Mouse (Mus musculus): ENCODE results near the gene 3110009E18Rik. TPM values are rescaled to one million over a fixed set of nuclear protein-coding genes. Genes with fewer than 3 reads are reported as not detected.

The 3110009E18Rik gene
- 4.1 and 4.6 TPM in 2 replicates for polyA plus RNA-seq (2012; rRNA removed)

- DNase-seq (ENCODE audit: extremely low spot score in 1 of 2, low spot score in 1 of 2): peak; percentile 97 to 99
Measured at GRCm38 (mm10) chr1:120120969-120121811, at the start of gene 3110009E18Rik, which contains the start of gene Dbi. Gene 3110009E18Rik (plus strand): TSS chr1:120121187. Gene Dbi (minus strand): TSS chr1:120121078.

GRCm38 (mm10) chr1:120072900-120073299 is 48.1 kb upstream of the 3110009E18Rik start:
- no peak for DNase-seq (ENCODE audit: extremely low spot score in 1 of 2, low spot score in 1 of 2)

- peak in 1 of 2 experiments; percentile 25 for DNase-seq (ENCODE audit: extremely low spot score in 1 of 2, low spot score in 1 of 2)
Measured at GRCm38 (mm10) chr1:120073519-120074306, 47.3 kb upstream of the 3110009E18Rik start, which contains the start of gene Tmem37. Gene Tmem37 (minus strand): TSS chr1:120074074.

GRCm38 (mm10) chr1:120074307-120074702 is 46.7 kb upstream of the 3110009E18Rik start:
- DNase-seq (ENCODE audit: extremely low spot score in 1 of 2, low spot score in 1 of 2): peak in 1 of 2 experiments; percentile 29

- no peak for DNase-seq (ENCODE audit: extremely low spot score in 1 of 2, low spot score in 1 of 2)
Measured at GRCm38 (mm10) chr1:120074931-120075330, 46.1 kb upstream of the 3110009E18Rik start.

GRCm38 (mm10) chr1:120075507-120075906 is 45.5 kb upstream of the 3110009E18Rik start:
- no peak for DNase-seq (ENCODE audit: extremely low spot score in 1 of 2, low spot score in 1 of 2)

GRCm38 (mm10) chr1:120077746-120078410 is 43.1 kb upstream of the 3110009E18Rik start:
- DNase-seq (ENCODE audit: extremely low spot score in 1 of 2, low spot score in 1 of 2): no peak

- DNase-seq (ENCODE audit: extremely low spot score in 1 of 2, low spot score in 1 of 2): no peak
Measured at GRCm38 (mm10) chr1:120080632-120081031, 40.4 kb upstream of the 3110009E18Rik start.

GRCm38 (mm10) chr1:120082957-120083585 is 37.9 kb upstream of the 3110009E18Rik start:
- DNase-seq (ENCODE audit: extremely low spot score in 1 of 2, low spot score in 1 of 2): no peak

- DNase-seq (ENCODE audit: extremely low spot score in 1 of 2, low spot score in 1 of 2): no peak
Measured at GRCm38 (mm10) chr1:120083921-120084517, 37.0 kb upstream of the 3110009E18Rik start.

- DNase-seq (ENCODE audit: extremely low spot score in 1 of 2, low spot score in 1 of 2): no peak
Measured at GRCm38 (mm10) chr1:120085696-120086095, 35.3 kb upstream of the 3110009E18Rik start.

- DNase-seq (ENCODE audit: extremely low spot score in 1 of 2, low spot score in 1 of 2): no peak
Measured at GRCm38 (mm10) chr1:120086644-120087043, 34.3 kb upstream of the 3110009E18Rik start.

GRCm38 (mm10) chr1:120089180-120089579 is 31.8 kb upstream of the 3110009E18Rik start:
- DNase-seq (ENCODE audit: extremely low spot score in 1 of 2, low spot score in 1 of 2): no peak

GRCm38 (mm10) chr1:120090880-120091570 is 30.0 kb upstream of the 3110009E18Rik start:
- DNase-seq (ENCODE audit: extremely low spot score in 1 of 2, low spot score in 1 of 2): no peak

GRCm38 (mm10) chr1:120093482-120094134 is 27.4 kb upstream of the 3110009E18Rik start:
- DNase-seq (ENCODE audit: extremely low spot score in 1 of 2, low spot score in 1 of 2): peak; percentile 75 to 96

- no peak for DNase-seq (ENCODE audit: extremely low spot score in 1 of 2, low spot score in 1 of 2)
Measured at GRCm38 (mm10) chr1:120094920-120095319, 26.1 kb upstream of the 3110009E18Rik start.

- DNase-seq (ENCODE audit: extremely low spot score in 1 of 2, low spot score in 1 of 2): peak; percentile 56 to 91
Measured at GRCm38 (mm10) chr1:120098327-120098726, 22.7 kb upstream of the 3110009E18Rik start.

- no peak for DNase-seq (ENCODE audit: extremely low spot score in 1 of 2, low spot score in 1 of 2)
Measured at GRCm38 (mm10) chr1:120099483-120099882, 21.5 kb upstream of the 3110009E18Rik start.

All from frontal cortex, adult 2 months (tissue).